Mouse (Mus musculus) cortical plate, adult 2 months (tissue): Measurements from ENCODE around the gene Phactr1.

ENCODE experiments used
- CTCF ChIP-seq: fragments of 200-500 bp; IDR thresholded peaks from 2 replicates; pipeline ENCODE4 v1.5.1; 2011; ENCODE audit warnings: mild to moderate bottlenecking, control low read depth, low read length; ENCODE audit not compliant: insufficient read depth; ENCODE audit errors: extremely low read depth
- POLR2A ChIP-seq: fragments of 200-500 bp; IDR thresholded peaks from 2 replicates; pipeline ENCODE4 v1.6.1; 2011; ENCODE audit warnings: mild to moderate bottlenecking, low read length, control low read depth; ENCODE audit not compliant: insufficient read depth; ENCODE audit errors: extremely low read depth

DNA sequence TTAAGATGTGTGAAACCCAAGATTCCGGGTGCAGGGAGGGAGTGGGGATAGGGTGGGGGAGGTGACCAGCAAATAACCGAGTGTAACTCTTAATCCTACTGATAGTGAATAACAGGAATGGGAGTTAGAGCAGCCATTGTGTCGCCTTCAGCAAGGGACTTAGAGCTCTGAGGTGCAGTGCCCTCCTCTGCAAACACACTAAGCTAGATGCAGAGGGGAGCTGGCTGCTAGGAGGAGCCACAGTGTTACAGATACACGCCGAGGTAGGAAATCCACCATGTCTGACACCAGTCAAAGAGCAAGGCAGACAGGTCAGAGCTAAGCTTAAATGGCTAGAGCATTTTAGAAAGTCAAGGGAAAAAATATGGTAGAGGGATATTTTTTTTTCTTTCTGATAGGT, 476.9 kb downstream of the Phactr1 start:
- TF ChIP-seq CTCF (no peak), POLR2A (no peak)
